Mouse (Mus musculus) limb, embryonic 11.5 days (tissue): ENCODE data around the gene Lamc1. TPM values are rescaled to one million over a fixed set of nuclear protein-coding genes. Genes with fewer than 3 reads are reported as not detected.

ENCODE experiments used
- ATAC-seq: fragments of 200-750 bp; cut with Nextera tagmentation; 2 replicates; pipeline ENCODE4 v1.8.0; 2017; ENCODE audit warnings: low read depth; ENCODE audit not compliant: insufficient number of reproducible peaks, low FRiP score, low TSS enrichment
- DNase-seq: peaks from one replicate; pipeline ENCODE4 v3.0.0-alpha.2; 2015; ENCODE audit warnings: low spot score
- H3K27ac ChIP-seq: fragments of 300-500 bp; sonication (generic); replicated peaks from 2 replicates; pipeline ENCODE4 v1.5.1; 2014; ENCODE audit warnings: low read depth, mild to moderate bottlenecking, low read length
- H3K27me3 ChIP-seq: fragments of 300-500 bp; sonication (generic); 2 replicates; pipeline ENCODE4 v1.6.1; 2014; ENCODE audit warnings: mild to moderate bottlenecking, low read length, mixed read lengths; ENCODE audit not compliant: control insufficient read depth, insufficient read depth
- H3K36me3 ChIP-seq: fragments of 300-500 bp; sonication (generic); 2 replicates; pipeline ENCODE4 v1.6.1; 2014; ENCODE audit warnings: mild to moderate bottlenecking, low read length, moderate library complexity, mixed read lengths; ENCODE audit not compliant: control insufficient read depth, insufficient read depth
- H3K4me1 ChIP-seq: fragments of 300-500 bp; sonication (generic); 2 replicates; pipeline ENCODE4 v1.6.1; 2014; ENCODE audit warnings: low read length, mixed read lengths; ENCODE audit not compliant: control insufficient read depth, insufficient read depth
- H3K4me2 ChIP-seq: fragments of 300-500 bp; sonication (generic); 2 replicates; pipeline ENCODE4 v1.6.1; 2014; ENCODE audit warnings: low read depth, mild to moderate bottlenecking, moderate library complexity; ENCODE audit not compliant: severe bottlenecking
- H3K4me3 ChIP-seq: fragments of 300-500 bp; sonication (generic); 2 replicates; pipeline ENCODE4 v1.5.1; 2014; ENCODE audit warnings: low read depth, low read length
- H3K9ac ChIP-seq: fragments of 300-500 bp; sonication (generic); 2 replicates; pipeline ENCODE4 v1.6.1; 2014; ENCODE audit warnings: mild to moderate bottlenecking, low read length
- H3K9me3 ChIP-seq: fragments of 300-500 bp; sonication (generic); 2 replicates; pipeline ENCODE4 v1.6.1; 2016; ENCODE audit warnings: low read length; ENCODE audit not compliant: control insufficient read depth
- WGBS: fragments of 180-500 bp; shearing (Covaris S2); extraction: QIAGEN DNeasy Blood & Tissue Kit; methylation state at CpG from one replicate; pipeline ENCODE4 v1.1.7; 2014; 5-methylcytosine and 5-hydroxymethylcytosine counted together
- polyA plus RNA-seq: library from polyadenylated mRNA; unstranded; fragments of >200 nt; fragmentation: Nextera tagmentation; extraction: Ambion mirVana; gene quantifications from 2 replicates; pipeline ENCODE4 v1.2.1, GENCODE M21; 2014

Gene Lamc1
- polyA plus RNA-seq, 1 experiment from 2014 or later, result 29.9 TPM

DNA sequence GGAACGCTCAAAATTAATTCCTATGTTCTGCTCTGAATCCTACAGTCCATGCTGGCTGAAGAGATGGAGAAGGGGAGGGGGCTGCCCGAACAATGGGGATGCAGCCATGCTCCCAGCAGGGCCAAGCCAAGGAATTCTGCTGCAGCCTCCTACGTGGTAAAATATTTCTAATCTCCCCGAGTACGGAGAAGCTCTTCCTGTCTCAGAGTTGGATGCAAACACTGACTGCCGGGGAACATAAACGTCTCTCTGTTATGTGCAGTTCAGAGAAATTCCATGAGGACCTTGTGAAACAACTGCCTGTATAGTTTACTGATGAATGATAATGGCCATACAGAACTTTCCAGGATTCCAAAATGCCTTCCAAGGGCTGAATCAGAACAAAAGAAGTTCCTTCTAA is 67.5 kb downstream of the Lamc1 start:
- Histone ChIP-seq H3K4me2 (no peak overlapping the region), H3K36me3 (no peaks in the 10 kb centered on the region), H3K27ac (no peak overlapping the region), H3K4me3 (no peak overlapping the region), H3K27me3 (no peaks in the 10 kb centered on the region), H3K4me1 (0 out of 2 replicates have a peak, but pooled peaks cover 3% of the 10 kb centered on the region), H3K9me3 (no peaks in the 10 kb centered on the region), H3K9ac (no peak overlapping the region)
- ATAC-seq, result no peak
- DNase-seq, result no peak
- 77% methylated on average over 7 of the region's 7 CpGs for WGBS

DNA sequence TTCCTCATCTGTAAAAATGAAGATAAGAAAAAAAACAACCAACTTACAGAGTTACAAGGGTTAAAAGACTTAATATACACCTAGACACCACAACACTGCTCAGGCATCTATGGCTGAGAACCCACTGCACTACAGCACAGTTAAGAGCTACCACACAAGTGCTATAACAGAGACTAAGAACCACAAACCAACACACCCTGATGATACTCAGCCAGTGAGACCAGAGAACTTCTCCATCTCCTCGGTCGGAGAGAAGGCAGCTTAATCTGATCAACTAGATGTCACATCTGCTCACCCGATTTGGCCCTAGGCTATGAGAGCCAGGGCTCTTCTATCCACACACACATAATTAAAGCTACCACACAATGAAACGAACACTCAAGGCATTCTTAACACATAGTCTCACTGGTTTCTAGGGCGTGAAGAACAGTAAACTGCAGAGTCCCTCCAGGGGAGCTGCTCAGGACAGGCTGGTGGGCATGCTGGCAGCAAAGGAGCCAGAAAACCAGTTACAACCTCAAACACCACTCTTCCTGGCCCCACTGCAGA is 72.8 kb downstream of the Lamc1 start:
- Histone ChIP-seq H3K4me2 (no peak overlapping the region), H3K36me3 (no peaks in the 10 kb centered on the region), H3K4me3 (no peak overlapping the region), H3K27me3 (no peaks in the 10 kb centered on the region), H3K4me1 (no peaks in the 10 kb centered on the region), H3K9ac (no peak overlapping the region), H3K27ac (no peak overlapping the region; the same call in 1 of the 2 replicates), H3K9me3 (no peaks in the 10 kb centered on the region)
- no peak for ATAC-seq
- WGBS, result 77% methylated on average over 5 of the region's 5 CpGs
- no peak for DNase-seq

DNA sequence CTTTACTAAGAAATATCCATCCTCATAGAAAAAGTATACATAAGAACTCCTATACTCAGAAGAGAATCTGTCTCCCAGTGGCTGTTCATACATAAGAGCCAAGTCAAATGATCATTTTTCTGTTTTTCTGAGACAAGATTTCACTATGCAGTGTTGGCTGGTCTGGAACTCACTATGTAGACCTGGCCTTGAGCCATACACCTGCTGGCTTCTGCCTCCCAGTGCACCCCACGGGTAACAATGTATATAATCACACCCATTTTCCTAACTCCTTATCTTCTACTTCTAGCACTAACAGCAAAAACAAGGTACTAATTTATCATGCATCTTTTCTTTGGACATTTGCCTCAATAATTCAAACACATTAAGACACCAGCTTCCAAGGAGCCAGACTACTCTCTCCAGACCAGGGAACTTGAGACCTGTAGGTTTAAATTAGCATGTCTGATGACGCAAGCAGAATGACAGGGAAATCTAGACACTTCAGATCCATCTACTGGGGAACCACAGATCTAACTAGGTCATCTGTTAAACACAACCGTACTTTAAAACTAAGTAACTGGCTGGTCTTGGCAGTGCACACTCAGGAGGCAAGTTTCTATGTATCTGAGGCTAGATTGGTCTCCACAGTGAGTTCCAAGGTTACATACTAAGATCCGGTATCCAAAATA is 79.9 kb downstream of the Lamc1 start:
- ATAC-seq (no peak), DNase-seq (no peak)
- no peak overlapping the region for H3K9ac ChIP-seq
- no peak overlapping the region for H3K4me2 ChIP-seq
- H3K4me1 ChIP-seq, result no peaks in the 10 kb centered on the region
- H3K27me3 ChIP-seq, result no peaks in the 10 kb centered on the region
- H3K9me3 ChIP-seq, result no peaks in the 10 kb centered on the region; the same call in 1 of the 2 replicates
- H3K4me3 ChIP-seq, result no peak overlapping the region
- no peak overlapping the region for H3K27ac ChIP-seq
- H3K36me3 ChIP-seq, result peaks cover 8% of the 10 kb centered on the region; the same call in 1 of the 2 replicates
- 90% methylated on average over 4 of the region's 4 CpGs for WGBS

DNA sequence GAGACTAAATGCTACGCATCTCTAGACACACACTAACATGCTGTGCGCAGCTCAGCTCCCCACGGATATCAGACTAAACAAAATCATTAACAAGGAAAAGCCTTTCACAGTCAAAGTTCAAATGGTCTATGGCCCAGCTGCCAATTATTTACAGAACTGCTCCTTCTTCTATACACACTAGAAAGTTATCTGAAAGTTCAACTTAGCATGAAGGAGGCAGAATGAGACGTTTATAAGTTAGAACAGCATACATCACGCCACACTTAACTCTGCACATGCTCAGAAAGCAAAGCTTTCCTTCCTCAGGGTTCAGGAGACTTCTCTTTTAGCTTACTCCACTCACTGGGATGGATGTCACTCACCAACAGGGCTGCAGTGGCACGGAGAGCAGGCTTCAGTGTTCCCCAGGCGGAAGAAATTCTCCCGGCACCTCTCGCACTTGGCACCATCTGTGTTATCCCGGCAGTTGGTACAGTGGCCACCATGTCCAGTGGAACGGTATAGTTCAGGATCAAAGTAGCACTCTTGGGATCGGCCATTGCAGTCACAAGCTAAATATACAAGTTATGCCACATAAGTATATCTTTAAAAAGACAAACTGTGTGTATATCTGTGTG is 80.9 kb downstream of the Lamc1 start:
- Histone ChIP-seq H3K36me3 (peaks cover 8% of the 10 kb centered on the region; the same call in 1 of the 2 replicates), H3K27me3 (no peaks in the 10 kb centered on the region), H3K4me3 (no peak overlapping the region), H3K9me3 (no peaks in the 10 kb centered on the region; the same call in 1 of the 2 replicates), H3K4me2 (no peak overlapping the region), H3K9ac (no peak overlapping the region), H3K4me1 (no peaks in the 10 kb centered on the region), H3K27ac (no peak overlapping the region)
- DNase-seq (no peak), ATAC-seq (no peak)
- 96% methylated on average over 12 of the region's 12 CpGs for WGBS

DNA sequence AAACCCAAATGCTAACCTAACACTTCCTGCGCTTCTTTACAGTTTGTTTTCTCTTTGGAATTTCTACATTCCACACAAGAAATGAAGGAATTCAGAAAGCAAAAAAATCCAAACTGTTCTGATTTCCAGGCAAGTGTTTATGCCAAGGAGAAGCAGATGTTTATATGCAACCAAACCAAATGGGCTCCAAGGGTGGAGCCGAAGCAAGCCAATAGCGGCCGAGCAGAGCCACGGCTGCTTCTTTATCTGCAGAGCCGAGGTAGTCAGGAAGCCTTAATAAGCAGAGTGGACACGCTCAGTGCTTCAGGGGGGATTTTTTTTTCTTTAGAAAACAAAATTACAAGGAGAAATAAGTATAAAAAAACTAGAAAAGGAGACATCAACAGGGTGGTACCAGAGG is 91.2 kb downstream of the Lamc1 start:
- Histone ChIP-seq H3K27ac (no peak overlapping the region), H3K4me1 (no peaks in the 10 kb centered on the region), H3K4me2 (no peak overlapping the region), H3K9me3 (no peaks in the 10 kb centered on the region), H3K4me3 (no peak overlapping the region), H3K36me3 (peaks cover 8% of the 10 kb centered on the region), H3K27me3 (no peaks in the 10 kb centered on the region), H3K9ac (no peak overlapping the region)
- 81% methylated on average over 7 of the region's 7 CpGs for WGBS
- ATAC-seq (no peak), DNase-seq (no peak)

DNA sequence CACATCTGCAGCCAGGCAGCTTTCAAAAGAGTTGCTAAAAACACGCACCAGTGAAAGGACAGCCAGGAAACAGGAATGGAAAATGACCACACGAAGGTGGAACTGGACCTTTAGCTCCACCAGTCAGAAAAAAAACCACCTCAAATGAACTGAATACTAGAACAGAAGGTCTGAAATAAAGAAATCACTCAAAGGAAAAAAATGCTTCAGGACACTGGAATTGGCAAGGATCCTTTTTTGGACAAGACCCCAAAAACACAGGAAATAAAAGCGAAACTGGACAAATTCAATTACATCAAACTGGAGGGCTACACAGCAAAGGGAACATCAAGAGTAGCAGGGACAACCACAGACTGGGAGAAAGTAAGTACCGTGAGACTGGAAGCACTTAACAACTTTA is 97.0 kb downstream of the Lamc1 start:
- WGBS, result 87% methylated on average over 4 of the region's 4 CpGs
- no peak overlapping the region for H3K4me3 ChIP-seq
- H3K9ac ChIP-seq, result no peak overlapping the region
- H3K27me3 ChIP-seq, result no peaks in the 10 kb centered on the region
- H3K4me1 ChIP-seq, result no peaks in the 10 kb centered on the region
- no peak overlapping the region for H3K4me2 ChIP-seq
- no peak overlapping the region for H3K27ac ChIP-seq
- no peaks in the 10 kb centered on the region for H3K9me3 ChIP-seq
- DNase-seq (no peak), ATAC-seq (no peak)
- peaks cover 2% of the 10 kb centered on the region for H3K36me3 ChIP-seq

DNA sequence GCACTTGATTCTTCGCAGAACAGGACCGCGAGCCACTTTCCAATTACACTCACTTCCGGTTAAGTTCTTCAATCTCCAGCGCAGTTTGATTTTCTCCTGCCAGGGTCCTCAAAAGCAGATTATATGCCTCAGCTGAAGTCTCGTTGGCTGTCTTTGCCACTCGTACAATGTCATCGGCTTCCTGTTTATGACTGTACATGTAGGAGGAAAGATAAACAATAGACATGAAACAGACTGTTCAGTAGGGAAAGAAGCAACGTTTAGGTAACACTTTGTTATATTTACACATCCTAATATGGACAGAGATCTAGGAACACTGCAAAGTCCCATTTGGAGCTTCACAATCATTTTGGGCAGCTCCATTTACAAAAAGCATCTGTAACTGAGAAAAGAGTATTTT is 100.9 kb downstream of the Lamc1 start:
- no peaks in the 10 kb centered on the region for H3K9me3 ChIP-seq
- no peaks in the 10 kb centered on the region for H3K27me3 ChIP-seq
- no peak for ATAC-seq
- no peaks in the 10 kb centered on the region for H3K4me1 ChIP-seq
- H3K36me3 ChIP-seq, result peaks cover 8% of the 10 kb centered on the region
- H3K4me2 ChIP-seq, result no peak overlapping the region
- no peak for DNase-seq
- WGBS, result 94% methylated on average over 9 of the region's 9 CpGs
- no peak overlapping the region for H3K9ac ChIP-seq
- no peak overlapping the region for H3K4me3 ChIP-seq
- no peak overlapping the region for H3K27ac ChIP-seq

DNA sequence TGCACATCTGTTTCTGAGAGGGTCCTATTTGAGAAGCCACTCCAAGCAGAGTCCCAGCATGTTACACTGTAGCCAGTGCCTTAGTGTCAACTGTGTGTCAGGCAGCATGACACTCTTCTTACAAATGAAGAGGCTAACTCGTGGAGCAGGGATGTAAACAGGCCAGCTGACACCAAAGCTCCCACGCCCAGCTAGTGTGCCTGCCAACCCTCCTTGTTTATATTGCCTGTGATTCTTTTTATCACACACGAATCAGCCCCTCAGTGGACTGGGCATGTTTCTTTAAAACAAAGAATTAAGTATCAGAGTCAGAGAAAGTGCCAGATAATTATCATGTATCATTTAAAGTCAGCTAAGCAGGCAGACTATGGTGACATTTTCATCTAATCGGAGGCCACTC is 104.7 kb downstream of the Lamc1 start:
- no peak overlapping the region for H3K4me3 ChIP-seq
- H3K4me2 ChIP-seq, result no peak overlapping the region
- H3K9me3 ChIP-seq, result no peaks in the 10 kb centered on the region
- no peak overlapping the region for H3K27ac ChIP-seq
- H3K9ac ChIP-seq, result no peak overlapping the region
- peaks cover 8% of the 10 kb centered on the region for H3K36me3 ChIP-seq
- WGBS, result 66% methylated on average over 4 of the region's 4 CpGs
- H3K27me3 ChIP-seq, result no peaks in the 10 kb centered on the region
- no peak for DNase-seq
- H3K4me1 ChIP-seq, result no peaks in the 10 kb centered on the region
- no peak for ATAC-seq
